ENCODE assay signal across 9 mouse cellular contexts in the genomic region with DNA sequence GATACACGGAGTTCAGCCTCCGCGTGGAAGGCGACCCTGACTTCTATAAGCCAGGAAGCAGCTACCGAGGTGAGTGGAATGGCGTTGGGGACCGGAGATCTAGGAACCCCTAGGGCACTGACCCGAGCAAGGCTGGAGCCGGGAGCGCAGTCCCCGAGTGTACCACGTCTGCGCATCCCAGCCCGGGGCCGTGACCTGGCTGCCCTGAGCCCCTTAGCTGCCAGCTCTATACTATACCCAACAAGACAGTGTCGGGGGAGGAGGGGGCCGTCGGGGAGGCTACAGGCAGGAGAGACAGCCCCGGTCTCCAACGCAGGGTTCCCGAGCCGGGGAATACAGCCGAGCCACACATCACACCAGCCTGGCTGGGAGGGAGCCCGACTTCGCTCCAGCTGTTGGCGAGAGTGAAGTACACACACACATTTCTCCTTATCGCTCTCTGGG. TPM values are rescaled to one million over a fixed set of nuclear protein-coding genes. Genes with fewer than 3 reads are reported as not detected.
DNase-seq lines count a peak whose midpoint lies in the region; ATAC-seq and TF ChIP-seq lines count a peak whose summit lies in the region.
"Had no signal": no experiment of that assay in that cellular context is flagged by ENCODE, and none has a peak within 500 bp of the region (broad histone marks: within the 10 kb centered on the region; RNA-seq: fewer than 3 reads in every experiment).

No protein-coding gene starts in this region.

- peaks cover 15% of the 10 kb centered on the region for H3K27me3 ChIP-seq in thymus, adult 2 months (ENCODE audit: control insufficient read depth, insufficient read depth, low read length)
- H3K27me3 ChIP-seq in heart, embryonic 15.5 days: peaks cover 7% of the 10 kb centered on the region; the same call in 1 of the 2 replicates
- H3K27me3 ChIP-seq in limb, embryonic 15.5 days: peaks cover 37% of the 10 kb centered on the region

- H3K27ac ChIP-seq in thymus, adult 2 months (ENCODE audit: control insufficient read depth, insufficient read depth, low read length): no peak overlapping the region
- H3K27ac ChIP-seq in heart, embryonic 15.5 days: peak overlapping the region; percentile 85
- no peak overlapping the region for H3K27ac ChIP-seq in limb, embryonic 15.5 days
- H3K27ac ChIP-seq: liver, embryonic 14.5 days had no signal

- H3K36me3 ChIP-seq in thymus, adult 2 months (ENCODE audit: control insufficient read depth, insufficient read depth, low read length): no peaks in the 10 kb centered on the region
- no peaks in the 10 kb centered on the region for H3K36me3 ChIP-seq in heart, embryonic 15.5 days
- no peaks in the 10 kb centered on the region for H3K36me3 ChIP-seq in limb, embryonic 15.5 days

- H3K4me2 ChIP-seq in heart, embryonic 15.5 days: peak overlapping the region; percentile 95
- H3K4me2 ChIP-seq in limb, embryonic 15.5 days: peak overlapping the region; percentile 97

- TF ChIP-seq CTCF in thymus, adult 2 months (IDR thresholded peaks at IDR 0.05; ENCODE audit: borderline replicate concordance, control insufficient read depth, extremely low read depth, insufficient read depth, low read length, poor library complexity): no peak

- 11% methylated on average over 27 of the region's 27 CpGs for WGBS in thymus, adult 2 months
- WGBS in heart, embryonic 15.5 days: under 1% methylated on average over 27 of the region's 27 CpGs
- 1% methylated on average over 27 of the region's 27 CpGs for WGBS in limb, embryonic 15.5 days

- H3K4me3 ChIP-seq in thymus, adult 2 months (ENCODE audit: control insufficient read depth, insufficient read depth, low read length): peak overlapping the region; percentile 33
- H3K4me3 ChIP-seq in heart, embryonic 15.5 days: peak overlapping the region; percentile 69
- peak overlapping the region; percentile 50 for H3K4me3 ChIP-seq in limb, embryonic 15.5 days

- peak; percentile 58 for DNase-seq in embryo, embryonic 10.5 days (ENCODE audit: low spot score)
- DNase-seq in embryo, embryonic 10 days (ENCODE audit: low spot score): no peak
- DNase-seq in thymus, adult 2 months: peak; percentile 14
- DNase-seq in thymus, postnatal 36 days: no peak
- peak; percentile 60 for DNase-seq in retina, postnatal 1 day
- DNase-seq in spleen, postnatal 10 days (ENCODE audit: low spot score in 2 of 2): no peak

- peak overlapping the region; percentile 75 for H3K9ac ChIP-seq in heart, embryonic 15.5 days
- peak overlapping the region; percentile 45 for H3K9ac ChIP-seq in limb, embryonic 15.5 days
- H3K9ac ChIP-seq: liver, embryonic 14.5 days had no signal

- 0 out of 2 replicates have a peak, but pooled peaks have one; percentile 16 for ATAC-seq in heart, embryonic 15.5 days (replicated peaks; ENCODE audit: insufficient number of reproducible peaks, insufficient read depth, low FRiP score, low read depth)
- peak; percentile 40; the same call in 1 of the 2 replicates for ATAC-seq in limb, embryonic 15.5 days (ENCODE audit: insufficient number of reproducible peaks, low FRiP score, low TSS enrichment, low read depth)

- no peaks in the 10 kb centered on the region for H3K9me3 ChIP-seq in heart, embryonic 15.5 days (replicated peaks)
- no peaks in the 10 kb centered on the region for H3K9me3 ChIP-seq in limb, embryonic 15.5 days

- no peak for TF ChIP-seq POLR2A in thymus, adult 2 months (IDR thresholded peaks at IDR 0.05; ENCODE audit: control insufficient read depth, extremely low read depth, insufficient read depth, low read length, poor library complexity)

- peaks cover 12% of the 10 kb centered on the region for H3K4me1 ChIP-seq in thymus, adult 2 months (replicated peaks; ENCODE audit: control insufficient read depth, insufficient read depth, low read length)
- H3K4me1 ChIP-seq in heart, embryonic 15.5 days (replicated peaks): peaks cover 40% of the 10 kb centered on the region
- H3K4me1 ChIP-seq in limb, embryonic 15.5 days: peaks cover 26% of the 10 kb centered on the region

RNA-seq across cellular contexts. Expression of gene Spon1, which starts 0.7 kb away (rescaled TPM):
- polyA plus RNA-seq in thymus, adult 2 months (2012; rRNA removed): 2.8 and 3.3 TPM in 2 replicates
- polyA plus RNA-seq in heart, embryonic 15.5 days (2015; fragmentation: Nextera tagmentation; extraction: Ambion mirVana): 57.4 and 68.4 TPM in 2 replicates
- polyA plus RNA-seq in limb, embryonic 15.5 days (2015; fragmentation: Nextera tagmentation; extraction: Ambion mirVana): 19.1 and 20.8 TPM in 2 replicates

Comparison
In these comparisons a context has a peak if more than half of its experiments do, and no peak if none do; other contexts are left out.
1. DNase-seq: peak in embryo, embryonic 10.5 days (single experiment), thymus, adult 2 months (single experiment) and retina, postnatal 1 day (single experiment); none in embryo, embryonic 10 days (single experiment), thymus, postnatal 36 days (0 of 2) and spleen, postnatal 10 days (0 of 2).
2. Peak in every context shown above with its lines, with median percentiles within 50 percentile points of each other: H3K4me3 ChIP-seq.